In genomic region chr8:73172661-73173060, GRCm38 (mm10) we compare ENCODE assay signal across 21 mouse cellular contexts.
"Had no signal": no experiment of that assay in that cellular context is flagged by ENCODE, and none has a peak within 500 bp of the region (broad histone marks: within the 10 kb centered on the region; RNA-seq: fewer than 3 reads in every experiment).

No protein-coding gene starts in this region.

- ATAC-seq: forebrain, embryonic 13.5 days; forebrain, embryonic 14.5 days; forebrain, embryonic 15.5 days; forebrain, embryonic 16.5 days; forebrain, postnatal 0 days had no signal

- DNase-seq: cerebellum, adult 2 months; cerebellum, adult 8-10 months; cerebellum, adult 9-10 months; cerebellum, adult 9-11 months; cerebellum, postnatal 10 days; cerebellum, postnatal 14 days; cerebellum, postnatal 25 days; cerebellum, postnatal 36 days; embryo, embryonic 11 days; forebrain, postnatal 0 days; gastrocnemius, adult 2 months; gastrocnemius, postnatal 10 days; gastrocnemius, postnatal 14 days; gastrocnemius, postnatal 25 days; gastrocnemius, postnatal 36 days; heart, adult 11 months; heart, adult 18-20 months had no signal
